Mouse (Mus musculus): ENCODE results near the gene Slc16a9. TPM values are rescaled to one million over a fixed set of nuclear protein-coding genes. Genes with fewer than 3 reads are reported as not detected.

Gene Slc16a9
- polyA plus RNA-seq (2014; fragmentation: Nextera tagmentation; extraction: Ambion mirVana), result 0.62 and 1.3 TPM in 2 replicates

GRCm38 (mm10) chr10:70244921-70245558 lies at the start of gene Slc16a9:
Gene Slc16a9 (plus strand): TSS chr10:70245100.
- ATAC-seq (ENCODE audit: low read depth), result peak; percentile 95
- Histone ChIP-seq H3K36me3 (ENCODE audit: control insufficient read depth, insufficient read depth, low read length) (no peaks in the 10 kb centered on the region), H3K27ac (ENCODE audit: low read depth, low read length) (no peak within 1 kb of the TSS), H3K4me3 (ENCODE audit: low read depth, low read length) (peak within 1 kb of the TSS; percentile 60), H3K27me3 (ENCODE audit: control insufficient read depth, insufficient read depth, low read length) (peaks cover 14% of the 10 kb centered on the region; the same call in 1 of the 2 replicates), H3K9me3 (ENCODE audit: control insufficient read depth, low read length) (no peaks in the 10 kb centered on the region), H3K9ac (replicated peaks; ENCODE audit: low read depth, low read length) (peak within 1 kb of the TSS; percentile 69), H3K4me1 (ENCODE audit: control insufficient read depth, insufficient read depth, low read length) (0 out of 2 replicates have a peak, but pooled peaks cover 2% of the 10 kb centered on the region), H3K4me2 (ENCODE audit: low read depth, low read length) (peak within 1 kb of the TSS; percentile 96)
- under 1% methylated on average over 53 of the region's 54 CpGs for WGBS

- 86% methylated on average over 7 of the region's 7 CpGs for WGBS
These were observed 49.6 kb upstream of the Slc16a9 start for GRCm38 (mm10) chr10:70195279-70195678.

GRCm38 (mm10) chr10:70195786-70196185 lies 49.1 kb upstream of the Slc16a9 start:
- H3K4me3 ChIP-seq (ENCODE audit: low read depth, low read length), result no peak overlapping the region
- 0 out of 2 replicates have a peak, but pooled peaks cover 3% of the 10 kb centered on the region for H3K36me3 ChIP-seq (ENCODE audit: control insufficient read depth, insufficient read depth, low read length)
- H3K9me3 ChIP-seq (ENCODE audit: control insufficient read depth, low read length), result no peaks in the 10 kb centered on the region
- no peak overlapping the region for H3K27ac ChIP-seq (ENCODE audit: low read depth, low read length)
- H3K4me2 ChIP-seq (ENCODE audit: low read depth, low read length), result no peak overlapping the region
- peaks cover 3% of the 10 kb centered on the region; the same call in 1 of the 2 replicates for H3K4me1 ChIP-seq (ENCODE audit: control insufficient read depth, insufficient read depth, low read length)
- H3K27me3 ChIP-seq (ENCODE audit: control insufficient read depth, insufficient read depth, low read length), result no peaks in the 10 kb centered on the region
- 0 out of 2 replicates have a peak, but pooled peaks have one; percentile 56 for ATAC-seq (ENCODE audit: low read depth)
- 55% methylated on average over 7 of the region's 7 CpGs for WGBS
- no peak overlapping the region for H3K9ac ChIP-seq (replicated peaks; ENCODE audit: low read depth, low read length)

More at GRCm38 (mm10) chr10:70195279-70195678, 49.6 kb upstream of the Slc16a9 start:
- Histone ChIP-seq H3K4me1 (ENCODE audit: control insufficient read depth, insufficient read depth, low read length) (no peaks in the 10 kb centered on the region; the same call in 1 of the 2 replicates), H3K4me3 (ENCODE audit: low read depth, low read length) (no peak overlapping the region), H3K27ac (ENCODE audit: low read depth, low read length) (no peak overlapping the region), H3K27me3 (ENCODE audit: control insufficient read depth, insufficient read depth, low read length) (no peaks in the 10 kb centered on the region), H3K36me3 (ENCODE audit: control insufficient read depth, insufficient read depth, low read length) (peaks cover 4% of the 10 kb centered on the region; the same call in 1 of the 2 replicates), H3K9ac (replicated peaks; ENCODE audit: low read depth, low read length) (no peak overlapping the region), H3K4me2 (ENCODE audit: low read depth, low read length) (no peak overlapping the region), H3K9me3 (ENCODE audit: control insufficient read depth, low read length) (no peaks in the 10 kb centered on the region)
- ATAC-seq (ENCODE audit: low read depth), result no peak

- 88% methylated on average over 6 of the region's 6 CpGs for WGBS
- 0 out of 2 replicates have a peak, but pooled peaks cover 3% of the 10 kb centered on the region for H3K36me3 ChIP-seq (ENCODE audit: control insufficient read depth, insufficient read depth, low read length)
- no peak for ATAC-seq (ENCODE audit: low read depth)
These were observed 48.2 kb upstream of the Slc16a9 start for GRCm38 (mm10) chr10:70196666-70197065.

GRCm38 (mm10) chr10:70197601-70198000 lies 47.3 kb upstream of the Slc16a9 start:
- WGBS, result 81% methylated on average over 2 of the region's 2 CpGs
- no peak for ATAC-seq (ENCODE audit: low read depth)
- H3K36me3 ChIP-seq (ENCODE audit: control insufficient read depth, insufficient read depth, low read length), result 0 out of 2 replicates have a peak, but pooled peaks cover 3% of the 10 kb centered on the region

More at GRCm38 (mm10) chr10:70196666-70197065, 48.2 kb upstream of the Slc16a9 start:
- Histone ChIP-seq H3K4me3 (ENCODE audit: low read depth, low read length) (no peak overlapping the region), H3K27me3 (ENCODE audit: control insufficient read depth, insufficient read depth, low read length) (no peaks in the 10 kb centered on the region), H3K9me3 (ENCODE audit: control insufficient read depth, low read length) (no peaks in the 10 kb centered on the region), H3K9ac (replicated peaks; ENCODE audit: low read depth, low read length) (no peak overlapping the region), H3K27ac (ENCODE audit: low read depth, low read length) (no peak overlapping the region), H3K4me2 (ENCODE audit: low read depth, low read length) (no peak overlapping the region), H3K4me1 (ENCODE audit: control insufficient read depth, insufficient read depth, low read length) (peaks cover 3% of the 10 kb centered on the region; the same call in 1 of the 2 replicates)

GRCm38 (mm10) chr10:70198012-70198411 lies 46.9 kb upstream of the Slc16a9 start:
- Histone ChIP-seq H3K27ac (ENCODE audit: low read depth, low read length) (no peak overlapping the region), H3K4me2 (ENCODE audit: low read depth, low read length) (no peak overlapping the region), H3K9me3 (ENCODE audit: control insufficient read depth, low read length) (no peaks in the 10 kb centered on the region), H3K9ac (replicated peaks; ENCODE audit: low read depth, low read length) (no peak overlapping the region), H3K27me3 (ENCODE audit: control insufficient read depth, insufficient read depth, low read length) (no peaks in the 10 kb centered on the region), H3K4me1 (ENCODE audit: control insufficient read depth, insufficient read depth, low read length) (peaks cover 3% of the 10 kb centered on the region; the same call in 1 of the 2 replicates), H3K36me3 (ENCODE audit: control insufficient read depth, insufficient read depth, low read length) (0 out of 2 replicates have a peak, but pooled peaks cover 3% of the 10 kb centered on the region), H3K4me3 (ENCODE audit: low read depth, low read length) (no peak overlapping the region)
- WGBS, result 79% methylated on average over 6 of the region's 6 CpGs
- no peak for ATAC-seq (ENCODE audit: low read depth)

More at GRCm38 (mm10) chr10:70197601-70198000, 47.3 kb upstream of the Slc16a9 start:
- Histone ChIP-seq H3K27me3 (ENCODE audit: control insufficient read depth, insufficient read depth, low read length) (no peaks in the 10 kb centered on the region), H3K9ac (replicated peaks; ENCODE audit: low read depth, low read length) (no peak overlapping the region), H3K4me1 (ENCODE audit: control insufficient read depth, insufficient read depth, low read length) (peaks cover 3% of the 10 kb centered on the region; the same call in 1 of the 2 replicates), H3K4me2 (ENCODE audit: low read depth, low read length) (no peak overlapping the region), H3K9me3 (ENCODE audit: control insufficient read depth, low read length) (no peaks in the 10 kb centered on the region), H3K4me3 (ENCODE audit: low read depth, low read length) (no peak overlapping the region), H3K27ac (ENCODE audit: low read depth, low read length) (no peak overlapping the region)

GRCm38 (mm10) chr10:70198951-70199463 lies 45.9 kb upstream of the Slc16a9 start:
- Histone ChIP-seq H3K9me3 (ENCODE audit: control insufficient read depth, low read length) (no peaks in the 10 kb centered on the region), H3K27me3 (ENCODE audit: control insufficient read depth, insufficient read depth, low read length) (no peaks in the 10 kb centered on the region), H3K27ac (ENCODE audit: low read depth, low read length) (no peak overlapping the region), H3K9ac (replicated peaks; ENCODE audit: low read depth, low read length) (no peak overlapping the region), H3K4me3 (ENCODE audit: low read depth, low read length) (no peak overlapping the region), H3K4me1 (ENCODE audit: control insufficient read depth, insufficient read depth, low read length) (peaks cover 3% of the 10 kb centered on the region; the same call in 1 of the 2 replicates), H3K36me3 (ENCODE audit: control insufficient read depth, insufficient read depth, low read length) (no peaks in the 10 kb centered on the region), H3K4me2 (ENCODE audit: low read depth, low read length) (no peak overlapping the region)
- ATAC-seq (ENCODE audit: low read depth), result no peak
- WGBS, result 95% methylated on average over 7 of the region's 7 CpGs

GRCm38 (mm10) chr10:70199466-70200210 lies 45.3 kb upstream of the Slc16a9 start:
- WGBS, result 88% methylated on average over 6 of the region's 6 CpGs
- Histone ChIP-seq H3K9ac (replicated peaks; ENCODE audit: low read depth, low read length) (no peak overlapping the region), H3K4me2 (ENCODE audit: low read depth, low read length) (no peak overlapping the region), H3K4me3 (ENCODE audit: low read depth, low read length) (no peak overlapping the region), H3K27me3 (ENCODE audit: control insufficient read depth, insufficient read depth, low read length) (no peaks in the 10 kb centered on the region), H3K9me3 (ENCODE audit: control insufficient read depth, low read length) (no peaks in the 10 kb centered on the region), H3K27ac (ENCODE audit: low read depth, low read length) (no peak overlapping the region), H3K4me1 (ENCODE audit: control insufficient read depth, insufficient read depth, low read length) (peaks cover 3% of the 10 kb centered on the region; the same call in 1 of the 2 replicates), H3K36me3 (ENCODE audit: control insufficient read depth, insufficient read depth, low read length) (no peaks in the 10 kb centered on the region)
- no peak for ATAC-seq (ENCODE audit: low read depth)

Data from neural tube, embryonic 14.5 days (tissue).